Mouse (Mus musculus) gastrocnemius, postnatal 36 days (tissue): Measurements from ENCODE around the gene Elavl1. TPM values are rescaled to one million over a fixed set of nuclear protein-coding genes. Genes with fewer than 3 reads are reported as not detected.

Experiments
- DNase-seq, 2 experiments: peaks; one replicate each; pipeline ENCODE4 v3.0.0; 2022
- intact Hi-C: fragments of 180-260 bp; cut with DNase I; formaldehyde crosslinking; loops from one replicate; pipeline ENCODE4 v1.15.1; 2025
- total RNA-seq, 2 experiments: library from RNA; stranded (reverse); gene quantifications; 2 replicates each; pipeline ENCODE4 v1.2.3; 2021

The Elavl1 gene
- total RNA-seq, 2 experiments from 2014 or later: 39.5 to 39.7 TPM

DNA sequence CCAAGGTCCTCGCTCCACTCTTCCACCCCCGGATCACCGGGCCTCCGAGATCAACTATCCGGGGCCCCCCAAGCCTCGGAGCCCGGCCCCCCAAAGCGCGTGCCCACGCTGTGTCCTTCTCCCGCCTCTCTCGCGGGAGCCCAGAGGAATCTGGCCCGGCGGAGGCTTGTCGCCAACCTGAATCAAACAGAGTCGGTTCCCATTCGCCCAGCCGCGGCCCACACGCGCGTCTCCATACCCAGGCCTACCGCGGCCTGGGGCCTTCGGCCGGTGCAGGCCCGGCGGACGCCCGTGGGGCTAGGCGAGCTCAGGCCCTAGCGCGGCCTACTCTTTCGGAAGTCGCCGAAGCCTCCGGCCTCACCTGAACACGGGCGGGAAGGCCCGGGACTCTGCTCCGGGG is 688 bp downstream of the Elavl1 start:
- DNase-seq: peak in 1 of 2 experiments; percentile 12
- intact Hi-C loops: loop anchor here (5.0 kb wide), 2 partner anchors 47 to 72 kb away; partner anchors contain the start of genes Snapc2 and Timm44

DNA sequence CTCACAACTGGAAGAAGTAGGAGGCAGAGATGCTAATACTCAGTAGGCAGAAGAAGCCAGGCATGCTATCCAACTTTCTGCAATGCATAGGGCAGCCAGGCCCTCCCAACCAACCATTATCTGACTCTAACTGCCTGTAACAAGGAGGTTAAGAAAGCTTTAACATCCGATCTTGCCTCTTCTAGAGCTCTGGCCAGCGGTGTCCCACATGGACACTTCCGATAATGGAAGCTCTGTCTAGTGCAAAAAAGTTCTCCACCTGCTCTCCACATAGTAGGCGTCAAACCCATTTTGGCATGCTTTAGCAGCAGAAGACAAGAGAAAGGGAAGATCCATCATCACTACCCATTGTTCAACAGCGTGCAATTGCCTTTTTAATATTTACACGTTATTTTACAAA is 1.3 kb downstream of the Elavl1 start:
- no peak for DNase-seq
- intact Hi-C loops: loop anchor here (5.0 kb wide), 2 partner anchors 47 to 72 kb away; partner anchors contain the start of genes Snapc2 and Timm44

DNA sequence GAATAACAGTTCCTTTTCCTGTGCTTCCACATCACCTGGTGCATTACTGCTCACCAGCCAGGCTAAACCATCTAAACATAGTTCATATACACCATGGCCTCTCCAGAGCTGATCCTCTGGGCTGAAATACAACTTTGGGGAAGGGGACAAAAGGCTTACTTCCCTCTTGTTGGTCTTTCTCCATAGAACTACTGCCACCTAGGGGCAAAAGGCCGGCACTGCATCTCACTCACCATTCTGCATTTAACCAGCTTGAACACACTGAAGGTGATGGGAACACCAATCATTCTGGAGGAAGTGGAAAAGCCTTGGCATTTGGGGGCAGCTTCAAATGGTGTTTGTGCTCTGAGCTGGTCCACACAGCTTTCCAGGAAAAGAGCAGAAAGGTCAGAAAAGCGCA is 2.7 kb downstream of the Elavl1 start:
- DNase-seq: peak; percentile 61 to 73
- intact Hi-C loops: loop anchor here (5.0 kb wide), 2 partner anchors 45 to 70 kb away; partner anchors contain the start of genes Snapc2 and Timm44

DNA sequence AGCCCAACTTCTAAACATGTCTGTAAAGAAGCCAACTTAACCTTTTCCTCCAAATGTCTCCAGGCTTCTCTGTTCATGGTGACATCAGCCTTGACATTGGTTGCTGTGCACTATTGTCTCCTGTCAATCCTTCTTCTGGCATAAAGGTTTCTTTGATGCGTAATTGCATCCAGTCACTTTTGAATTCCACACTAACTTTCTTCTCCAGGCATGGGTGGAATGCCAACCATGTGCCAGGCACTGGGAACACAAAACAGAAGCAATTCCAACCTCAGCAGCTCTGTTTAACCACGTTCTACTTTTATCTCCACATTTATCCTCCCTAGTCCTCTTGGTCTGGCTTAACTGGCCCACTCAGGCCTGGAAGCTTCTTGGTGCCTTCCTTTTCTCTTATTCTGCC is 4.2 kb downstream of the Elavl1 start:
- intact Hi-C loops: loop anchor here (5.0 kb wide), 2 partner anchors 44 to 69 kb away; partner anchors contain the start of genes Snapc2 and Timm44
- no peak for DNase-seq

DNA sequence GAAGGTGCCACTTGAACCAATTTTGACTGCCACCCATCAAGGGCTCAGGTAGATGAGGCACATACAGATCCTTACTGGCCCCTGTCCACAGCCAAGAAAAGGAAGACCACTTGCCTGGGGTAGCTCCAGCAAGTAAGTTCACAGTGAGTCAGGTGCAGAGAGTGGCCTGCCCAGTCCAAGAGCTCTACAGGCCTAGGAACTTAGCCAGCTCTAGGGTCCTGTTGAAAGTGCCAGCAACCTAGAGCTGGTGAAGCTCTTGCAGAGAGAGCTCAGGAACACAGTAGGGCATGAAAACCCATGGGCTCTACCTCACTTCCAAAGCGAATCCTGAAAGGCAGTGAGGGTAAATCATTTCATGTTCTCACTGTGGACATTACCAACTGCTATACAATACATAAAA is 4.8 kb downstream of the Elavl1 start:
- DNase-seq: no peak
- intact Hi-C loops: loop anchor here (5.0 kb wide), 2 partner anchors 43 to 68 kb away; partner anchors contain the start of genes Snapc2 and Timm44

DNA sequence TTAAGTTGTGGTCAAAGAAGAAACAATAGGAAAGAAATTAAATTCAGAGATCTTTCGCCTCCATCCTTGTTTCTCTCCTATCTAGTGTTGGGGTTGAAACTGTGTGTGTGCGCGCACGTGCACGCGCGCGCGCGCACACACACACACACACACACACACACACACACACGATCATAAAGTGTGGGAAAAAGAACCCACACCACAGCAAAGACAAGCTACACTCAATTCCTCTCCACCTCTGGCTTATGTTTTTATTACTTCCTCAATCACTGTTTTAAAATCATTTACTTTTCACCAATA is 5.7 kb downstream of the Elavl1 start:
- DNase-seq: no peak
- intact Hi-C loops: no loop called here

DNA sequence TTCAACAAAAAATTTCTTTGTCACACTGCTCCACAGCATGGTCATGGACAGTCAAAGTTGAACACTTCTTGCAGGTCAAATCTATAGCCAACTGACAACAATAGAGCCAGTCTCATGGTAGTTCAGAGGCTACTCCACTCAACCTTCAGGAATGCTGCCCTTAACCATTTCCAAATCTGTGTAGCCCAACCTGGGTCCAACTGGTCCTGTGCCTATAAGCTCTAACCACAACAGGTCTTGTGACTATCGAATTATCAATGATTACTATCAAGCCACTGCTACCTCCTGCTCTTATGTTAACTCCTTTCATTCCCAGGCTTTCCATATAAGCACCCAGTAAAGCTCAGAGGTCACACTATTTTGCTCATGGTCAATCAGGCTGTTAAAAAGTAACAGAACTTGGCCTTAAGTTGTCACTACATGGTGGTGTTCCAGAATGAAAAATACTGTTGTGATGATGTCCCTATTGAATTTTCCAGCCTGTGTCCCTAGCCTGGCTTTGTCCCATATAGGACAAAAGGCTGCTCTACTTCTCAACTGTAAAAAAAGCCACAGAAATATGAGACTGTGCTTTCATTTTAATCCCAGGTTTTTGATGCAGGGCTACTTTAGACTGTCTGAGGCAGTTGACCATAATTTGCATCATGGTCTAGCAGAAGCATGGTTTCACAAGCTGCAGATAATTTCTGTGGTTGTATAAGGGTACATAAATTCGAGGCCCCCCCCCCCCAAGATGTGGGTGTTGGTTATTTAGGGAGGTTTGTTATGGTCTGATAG is 6.2 kb downstream of the Elavl1 start:
- intact Hi-C loops: no loop called here
- no peak for DNase-seq

DNA sequence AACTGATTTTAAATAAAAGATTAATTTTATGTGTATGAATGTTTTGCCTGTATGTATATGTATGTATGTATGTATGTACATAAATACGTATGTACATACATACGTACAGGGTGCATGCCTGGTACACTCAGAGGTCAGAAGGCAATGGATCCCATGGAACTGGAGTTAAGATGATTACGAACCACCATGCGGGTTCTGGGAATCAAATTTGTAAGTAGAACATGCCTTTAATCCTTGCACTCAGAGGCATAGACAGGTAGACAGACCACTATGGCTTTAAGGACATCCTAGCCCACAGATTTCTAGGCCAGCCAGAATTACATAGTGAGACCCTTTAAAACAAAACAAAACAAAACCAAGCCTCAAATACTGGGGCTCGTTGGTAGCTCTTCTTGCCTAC is 7.1 kb downstream of the Elavl1 start:
- intact Hi-C loops: no loop called here

DNA sequence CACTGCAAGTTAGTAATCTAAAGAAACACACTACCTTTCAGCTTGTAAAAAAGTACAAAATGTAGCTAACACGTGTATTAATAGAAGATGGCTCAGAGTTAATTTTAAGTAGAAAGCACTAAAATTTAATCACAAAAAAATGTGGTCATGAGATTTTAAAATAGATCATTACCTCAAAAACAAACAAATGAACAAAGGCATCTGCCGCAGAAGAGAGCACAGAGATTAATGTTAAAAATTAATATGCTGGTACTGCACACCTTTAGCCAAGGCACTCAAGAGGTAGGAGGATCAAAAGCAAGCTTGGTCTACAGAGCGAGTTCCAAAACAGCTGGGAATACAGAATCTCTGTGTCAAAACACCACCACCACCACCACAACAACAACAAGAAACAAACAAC is 10.4 kb downstream of the Elavl1 start:
- intact Hi-C loops: no loop called here
- DNase-seq: no peak

More for the DNA sequence above, 7.1 kb downstream of the Elavl1 start:
- no peak for DNase-seq

DNA sequence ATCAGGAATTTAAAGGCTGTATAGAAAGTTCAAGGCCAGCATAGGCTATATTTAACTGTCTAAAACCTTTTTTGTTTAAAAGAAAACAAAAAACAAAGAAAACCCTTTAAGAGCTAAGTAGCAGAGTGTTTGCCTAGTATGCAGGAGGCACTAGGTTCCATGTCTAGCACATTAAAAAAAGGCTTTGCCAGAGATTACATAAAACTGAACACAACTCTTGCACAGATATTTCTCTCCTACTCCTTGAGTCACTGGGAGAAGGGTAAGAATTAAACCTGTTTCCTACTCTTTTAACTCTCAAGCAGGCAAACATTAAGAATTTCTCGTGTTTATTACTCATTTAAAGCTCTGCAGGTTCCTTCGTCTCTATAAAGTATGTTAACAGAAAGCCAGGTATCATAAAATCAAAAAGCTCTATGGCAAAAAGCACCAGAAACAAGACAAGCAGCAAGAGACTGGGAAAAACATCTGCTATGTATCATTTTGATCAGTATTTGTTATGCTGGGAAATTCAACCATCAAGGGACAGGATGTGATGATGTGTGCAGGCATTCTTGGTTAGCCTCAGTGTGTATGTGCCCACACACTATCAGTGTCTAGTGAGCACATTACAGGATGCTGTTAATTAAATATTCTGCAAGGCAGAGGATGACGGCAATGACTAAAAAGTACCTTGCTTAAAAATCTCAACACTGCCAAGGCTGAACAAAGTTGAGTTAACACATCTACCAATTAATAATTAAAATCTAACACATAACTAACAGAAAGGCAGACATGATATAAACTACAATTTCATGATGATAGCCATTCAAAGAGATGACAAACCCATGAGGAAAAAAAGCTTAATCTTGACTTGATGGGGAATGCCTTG is 11.7 kb downstream of the Elavl1 start:
- DNase-seq: no peak
- intact Hi-C loops: no loop called here

DNA sequence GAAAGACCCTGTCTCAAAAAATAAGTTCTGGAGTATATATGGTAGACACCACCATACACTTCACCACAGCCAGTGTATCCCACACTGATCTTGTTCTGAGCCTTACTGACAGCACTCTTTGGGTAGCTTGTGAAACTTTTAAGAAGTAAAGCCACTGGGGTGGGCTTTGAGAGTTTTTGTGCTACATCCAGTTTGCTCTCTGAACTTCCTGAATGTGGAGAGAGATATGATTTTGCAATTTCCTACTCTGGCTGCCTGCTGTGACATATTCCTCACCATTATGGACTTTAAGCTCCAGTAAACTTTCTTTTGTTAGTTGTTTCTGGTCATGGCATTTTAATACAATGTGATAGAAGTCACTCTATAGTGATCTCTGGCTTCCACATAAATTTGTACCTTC is 13.1 kb downstream of the Elavl1 start:
- intact Hi-C loops: no loop called here
- DNase-seq: no peak

DNA sequence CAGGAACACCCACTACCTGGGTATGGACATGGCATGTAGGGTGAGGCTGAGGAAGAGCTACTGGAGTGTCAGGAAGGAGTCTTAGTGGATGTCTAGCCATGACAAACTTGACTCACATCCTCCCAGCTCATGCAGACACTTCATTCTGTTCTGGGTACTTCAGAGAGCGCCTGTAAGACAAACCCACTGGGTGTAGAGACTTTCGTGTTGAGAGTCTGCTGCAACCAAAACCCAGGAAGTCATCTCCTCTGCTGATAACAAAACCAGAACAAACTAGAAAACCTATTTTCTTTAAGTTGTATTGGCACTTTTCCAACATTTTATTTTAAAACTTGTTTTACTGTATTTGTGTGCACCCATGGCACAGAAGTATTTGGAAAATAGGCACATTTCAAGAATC is 19.4 kb downstream of the Elavl1 start:
- no peak for DNase-seq
- intact Hi-C loops: no loop called here

DNA sequence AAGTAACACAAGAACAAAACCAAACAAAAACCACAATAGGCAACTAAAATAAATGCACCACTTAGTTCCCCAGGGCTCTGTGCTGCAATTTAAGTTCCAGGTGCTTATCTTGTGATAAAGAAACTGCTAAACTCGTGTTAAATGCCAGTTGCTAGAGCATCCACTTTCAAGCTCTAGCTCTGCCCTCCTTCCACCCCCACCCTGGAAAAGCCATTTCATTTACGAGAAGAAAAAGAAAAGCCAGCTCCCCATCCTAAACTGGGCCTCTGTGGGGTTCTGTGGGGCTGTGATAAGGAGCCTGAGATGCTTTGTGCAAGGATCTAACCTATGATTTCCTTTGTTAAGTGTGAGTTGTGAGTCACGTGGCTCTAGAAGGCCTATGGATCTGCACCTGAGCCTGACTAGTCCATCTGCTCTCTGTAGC is 21.1 kb downstream of the Elavl1 start:
- no peak for DNase-seq
- intact Hi-C loops: no loop called here

DNA sequence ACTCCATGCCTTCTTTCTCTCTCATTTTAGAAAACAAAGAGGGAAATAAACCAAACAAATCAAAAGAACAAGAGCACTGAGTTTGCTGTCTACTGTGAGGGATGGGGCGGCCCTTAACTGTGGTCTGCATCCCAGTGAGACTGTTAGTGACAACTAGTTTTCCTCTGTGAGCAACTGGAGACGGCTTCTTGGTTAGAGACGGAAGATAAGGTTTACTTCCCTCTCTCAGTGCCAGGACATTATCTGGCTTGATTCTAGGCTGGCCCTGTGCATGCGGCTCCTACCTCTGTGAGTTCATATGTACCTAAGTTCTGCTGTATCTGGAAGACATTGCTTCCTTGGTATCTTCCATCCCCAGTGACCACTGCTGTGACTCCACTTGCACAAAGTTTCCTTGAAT is 27.4 kb downstream of the Elavl1 start:
- intact Hi-C loops: no loop called here
- DNase-seq: no peak

DNA sequence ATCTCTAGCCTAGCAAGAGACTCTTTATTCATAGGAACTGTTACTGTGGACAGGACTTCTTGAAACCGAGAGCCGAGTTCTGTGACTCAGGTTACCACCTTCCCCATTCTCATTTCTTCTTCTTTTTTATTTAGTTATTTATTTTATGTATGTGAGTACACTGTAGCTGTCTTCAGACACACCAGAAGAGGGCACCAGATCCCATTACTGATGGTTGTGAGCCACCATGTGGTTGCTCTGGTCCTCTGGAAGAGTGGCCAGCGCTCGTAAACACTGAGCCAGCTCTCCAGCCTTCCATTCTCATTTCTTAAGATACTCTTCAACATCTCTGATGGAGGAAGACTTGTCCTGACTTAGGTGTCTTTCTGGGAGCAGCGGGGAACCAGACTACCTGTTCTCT is 32.5 kb downstream of the Elavl1 start:
- intact Hi-C loops: no loop called here
- no peak for DNase-seq

DNA sequence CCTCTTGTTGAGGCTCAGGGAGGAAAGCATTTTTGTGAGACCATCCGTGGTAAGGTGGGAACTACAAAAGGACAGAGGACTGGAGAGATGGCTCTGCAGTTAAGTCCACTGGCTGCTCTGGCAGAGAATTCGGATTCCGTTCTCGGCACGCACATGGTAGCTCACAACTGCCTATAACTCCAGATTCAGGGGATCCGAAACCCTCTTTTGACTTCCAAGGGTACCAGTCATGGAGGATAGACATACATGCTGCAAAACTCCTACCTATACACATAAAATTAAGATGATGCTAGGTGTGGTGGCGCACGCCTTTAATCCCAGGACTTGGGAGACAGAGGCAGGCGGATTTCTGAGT is 49.1 kb downstream of the Elavl1 start:
- intact Hi-C loops: loop anchor here (5.0 kb wide), 1 partner anchor 46 kb away; no protein-coding TSS in a partner anchor
- DNase-seq: no peak

DNA sequence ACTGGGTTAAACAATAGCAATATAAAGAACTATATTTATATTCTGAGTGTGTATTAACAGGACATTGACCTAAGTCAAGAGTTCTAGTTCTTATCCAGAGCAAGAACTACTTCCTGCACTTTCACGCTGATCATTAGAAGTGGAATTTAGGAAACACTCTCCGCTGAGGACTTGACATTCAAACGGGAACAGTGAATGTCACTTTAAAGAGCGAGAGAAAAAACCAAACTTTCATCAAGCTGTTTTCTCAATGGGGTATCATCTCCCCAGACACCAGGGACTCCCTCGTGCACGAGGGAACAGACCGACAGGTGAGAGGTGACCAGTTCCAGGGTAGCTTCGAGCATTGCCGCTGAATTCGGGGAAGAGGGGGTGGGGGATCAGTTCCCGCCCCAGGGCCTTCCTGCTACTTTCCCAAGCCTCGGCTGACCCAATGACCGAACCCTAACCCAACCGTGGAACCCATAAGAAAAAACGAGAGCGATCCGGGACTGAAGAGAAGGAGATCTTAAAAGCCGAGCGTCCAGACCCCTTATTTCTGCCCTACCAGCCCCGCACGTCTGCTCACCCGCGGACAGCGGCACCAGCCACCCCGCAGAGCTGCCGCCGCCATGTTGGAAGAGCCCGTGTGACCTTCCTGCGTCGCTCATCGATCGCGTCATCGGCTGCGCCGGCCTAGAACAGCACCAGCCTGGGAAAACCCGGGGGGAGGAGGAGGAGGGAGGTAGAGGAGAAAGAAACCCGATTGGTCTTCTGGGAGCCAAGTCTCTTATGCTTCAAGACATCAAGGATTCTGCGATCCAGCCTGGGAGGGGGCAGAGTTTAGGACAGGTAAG is 49.7 kb downstream of the Elavl1 start, which contains the start of gene Timm44:
Gene Timm44 (minus strand): TSS at position 639 of the 836 bp plus-strand sequence.
- DNase-seq: peak; percentile 86 to 90
- intact Hi-C loops: loop anchor here (5.0 kb wide), 1 partner anchor 47 kb away; no protein-coding TSS in a partner anchor

DNA sequence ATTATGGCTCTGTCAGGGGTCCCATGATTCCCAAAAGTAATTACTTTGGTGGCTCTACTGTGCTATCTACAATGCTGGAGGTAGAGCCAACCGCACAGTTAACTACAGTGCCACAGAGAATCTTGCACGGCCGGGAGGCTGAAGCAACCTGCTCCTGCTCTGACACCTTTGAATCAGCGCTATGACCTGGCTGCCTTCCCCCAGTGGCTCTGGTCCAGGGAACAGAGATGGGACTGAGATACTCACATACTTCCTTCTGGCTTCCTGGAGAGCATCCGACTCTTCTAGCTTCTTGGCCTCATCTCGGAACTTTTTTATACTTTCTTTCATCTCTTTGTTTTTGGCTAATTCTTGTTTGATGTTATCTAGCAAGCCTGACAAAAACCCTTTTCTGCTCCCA is 55.6 kb downstream of the Elavl1 start:
- intact Hi-C loops: loop anchor here (5.0 kb wide), 1 partner anchor 103 kb away; no protein-coding TSS in a partner anchor
- no peak for DNase-seq

DNA sequence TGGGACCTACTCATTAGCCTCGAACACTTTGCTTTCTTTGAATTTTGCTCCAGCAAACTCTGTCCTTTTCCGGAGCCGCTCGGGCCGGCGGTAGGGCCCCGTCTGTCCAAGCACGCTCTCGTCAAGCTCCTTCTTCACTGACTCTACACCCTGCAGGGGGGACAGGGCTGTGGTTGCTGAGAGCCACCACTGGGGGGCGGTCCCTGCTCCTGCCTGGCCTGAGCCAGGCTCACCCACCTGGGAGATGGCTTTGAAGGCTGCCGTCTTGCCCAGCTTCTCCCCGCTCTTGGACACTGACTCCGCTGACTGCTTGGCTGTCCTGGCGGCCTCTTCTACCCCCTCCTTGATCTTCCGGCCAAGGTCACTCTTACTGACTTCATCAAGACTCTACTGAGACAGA is 57.6 kb downstream of the Elavl1 start:
- intact Hi-C loops: loop anchor here (5.0 kb wide), 1 partner anchor 105 kb away; no protein-coding TSS in a partner anchor
- no peak for DNase-seq
